Mouse (Mus musculus): ENCODE data around the gene Flvcr1.
"Not testable (repeated sequence)": the region's sequence is repeated elsewhere in the genome, so short reads cannot be mapped to it uniquely, and the experiment has no call there.

Gene Flvcr1

GRCm38 (mm10) chr1:191041352-191041751, 15.4 kb upstream of the Flvcr1 start:
- no peak for DNase-seq (ENCODE audit: low spot score in 2 of 2)

- DNase-seq (ENCODE audit: low spot score in 2 of 2): no peak
These were observed 12.0 kb upstream of the Flvcr1 start for GRCm38 (mm10) chr1:191037999-191038398.

- DNase-seq (ENCODE audit: low spot score in 2 of 2): no peak
These were observed 10.8 kb upstream of the Flvcr1 start, which contains the start of gene Spata45 for GRCm38 (mm10) chr1:191036554-191037334. Gene Spata45 (plus strand): TSS chr1:191036639.

- no peak for DNase-seq (ENCODE audit: low spot score in 2 of 2)
These were observed 9.7 kb upstream of the Flvcr1 start for GRCm38 (mm10) chr1:191035649-191036048.

- DNase-seq (ENCODE audit: low spot score in 2 of 2): not testable (repeated sequence)
These were observed 5.0 kb upstream of the Flvcr1 start for GRCm38 (mm10) chr1:191030922-191031425.

- DNase-seq (ENCODE audit: low spot score in 2 of 2): no peak
These were observed 4.2 kb upstream of the Flvcr1 start for GRCm38 (mm10) chr1:191030182-191030581.

- peak; percentile 13 to 17 for DNase-seq (ENCODE audit: low spot score in 2 of 2)
These were observed 644 bp downstream of the Flvcr1 start for GRCm38 (mm10) chr1:191025016-191026012.

GRCm38 (mm10) chr1:191023806-191024205, 2.2 kb downstream of the Flvcr1 start:
- DNase-seq (ENCODE audit: low spot score in 2 of 2): not testable (repeated sequence)

- no peak for DNase-seq (ENCODE audit: low spot score in 2 of 2)
These were observed 2.8 kb downstream of the Flvcr1 start for GRCm38 (mm10) chr1:191023140-191023539.

- no peak for DNase-seq (ENCODE audit: low spot score in 2 of 2)
These were observed 4.9 kb downstream of the Flvcr1 start for GRCm38 (mm10) chr1:191021016-191021415.

GRCm38 (mm10) chr1:191020217-191020924, 5.6 kb downstream of the Flvcr1 start:
- DNase-seq (ENCODE audit: low spot score in 2 of 2): no peak

- no peak for DNase-seq (ENCODE audit: low spot score in 2 of 2)
These were observed 6.2 kb downstream of the Flvcr1 start for GRCm38 (mm10) chr1:191019803-191020202.

- DNase-seq (ENCODE audit: low spot score in 2 of 2): no peak
These were observed 11.7 kb downstream of the Flvcr1 start for GRCm38 (mm10) chr1:191014271-191014670.

GRCm38 (mm10) chr1:191008707-191009106, 17.3 kb downstream of the Flvcr1 start:
- DNase-seq (ENCODE audit: low spot score in 2 of 2): no peak

- DNase-seq (ENCODE audit: low spot score in 2 of 2): no peak
These were observed 23.8 kb downstream of the Flvcr1 start for GRCm38 (mm10) chr1:191002201-191002600.

- no peak for DNase-seq (ENCODE audit: low spot score in 2 of 2)
These were observed 25.3 kb downstream of the Flvcr1 start for GRCm38 (mm10) chr1:191000686-191001085.

- no peak for DNase-seq (ENCODE audit: low spot score in 2 of 2)
These were observed 27.9 kb downstream of the Flvcr1 start for GRCm38 (mm10) chr1:190998027-190998426.

GRCm38 (mm10) chr1:190996346-190996877, 29.5 kb downstream of the Flvcr1 start:
- DNase-seq (ENCODE audit: low spot score in 2 of 2): no peak

GRCm38 (mm10) chr1:190995548-190995947, 30.4 kb downstream of the Flvcr1 start:
- peak in 1 of 2 experiments; percentile 40 for DNase-seq (ENCODE audit: low spot score in 2 of 2)

GRCm38 (mm10) chr1:190989437-190990082, 36.4 kb downstream of the Flvcr1 start:
- no peak for DNase-seq (ENCODE audit: low spot score in 2 of 2)

GRCm38 (mm10) chr1:190981412-190981811, 44.5 kb downstream of the Flvcr1 start:
- no peak for DNase-seq (ENCODE audit: low spot score in 2 of 2)

All from urinary bladder, postnatal 36 days (tissue).